Mouse (Mus musculus): ENCODE results near the gene Arf1.

- no peak for TF ChIP-seq CTCF (IDR thresholded peaks at IDR 0.05; ENCODE audit: low read depth, low read length)
- peak; percentile 87; the same call in 1 of the 2 replicates for TF ChIP-seq POLR2A (IDR thresholded peaks at IDR 0.05; ENCODE audit: borderline replicate concordance, low read depth, low read length)
Observed at GRCm38 (mm10) chr11:59191231-59192058, 36.6 kb downstream of the Arf1 start.
